Mouse (Mus musculus) limb, embryonic 12.5 days (tissue): ENCODE results near the gene H6pd. TPM values are rescaled to one million over a fixed set of nuclear protein-coding genes. Genes with fewer than 3 reads are reported as not detected.

Source experiments
- ATAC-seq: fragments of 200-750 bp; cut with Nextera tagmentation; 2 replicates; pipeline ENCODE4 v1.8.0; 2017; ENCODE audit warnings: low read depth, moderate TSS enrichment; ENCODE audit not compliant: insufficient number of reproducible peaks, insufficient read depth, low FRiP score, low TSS enrichment
- H3K27ac ChIP-seq: fragments of 300-500 bp; sonication (generic); 2 replicates; pipeline ENCODE4 v1.5.1; 2016; ENCODE audit warnings: mild to moderate bottlenecking, moderate library complexity
- H3K27me3 ChIP-seq: fragments of 300-500 bp; sonication (generic); 2 replicates; pipeline ENCODE4 v1.6.1; 2016; ENCODE audit warnings: mild to moderate bottlenecking, moderate library complexity
- H3K36me3 ChIP-seq: fragments of 300-500 bp; sonication (generic); 2 replicates; pipeline ENCODE4 v1.6.1; 2016; ENCODE audit warnings: mild to moderate bottlenecking, moderate library complexity
- H3K4me1 ChIP-seq: fragments of 300-500 bp; sonication (generic); replicated peaks from 2 replicates; pipeline ENCODE4 v1.6.1; 2016
- H3K4me2 ChIP-seq: fragments of 300-500 bp; sonication (generic); 2 replicates; pipeline ENCODE4 v1.6.1; 2016; ENCODE audit warnings: mild to moderate bottlenecking, moderate library complexity
- H3K4me3 ChIP-seq: fragments of 300-500 bp; sonication (generic); replicated peaks from 2 replicates; pipeline ENCODE4 v1.5.1; 2016; ENCODE audit warnings: mild to moderate bottlenecking
- H3K9ac ChIP-seq: fragments of 300-500 bp; sonication (generic); replicated peaks from 2 replicates; pipeline ENCODE4 v1.6.1; 2016; ENCODE audit warnings: mild to moderate bottlenecking, moderate library complexity
- H3K9me3 ChIP-seq: fragments of 300-500 bp; sonication (generic); 2 replicates; pipeline ENCODE4 v1.6.1; 2016; ENCODE audit warnings: mild to moderate bottlenecking, moderate library complexity
- WGBS: fragments of 180-500 bp; shearing (Covaris S2); methylation state at CpG from one replicate; pipeline ENCODE4 v1.1.7; 2016; 5-methylcytosine and 5-hydroxymethylcytosine counted together
- polyA plus RNA-seq: library from polyadenylated mRNA; unstranded; fragments of >200 nt; fragmentation: Nextera tagmentation; extraction: Ambion mirVana; gene quantifications from 2 replicates; pipeline ENCODE4 v1.2.1, GENCODE M21; 2016

The H6pd gene
- polyA plus RNA-seq, 1 experiment from 2014 or later = 7.0 TPM

DNA sequence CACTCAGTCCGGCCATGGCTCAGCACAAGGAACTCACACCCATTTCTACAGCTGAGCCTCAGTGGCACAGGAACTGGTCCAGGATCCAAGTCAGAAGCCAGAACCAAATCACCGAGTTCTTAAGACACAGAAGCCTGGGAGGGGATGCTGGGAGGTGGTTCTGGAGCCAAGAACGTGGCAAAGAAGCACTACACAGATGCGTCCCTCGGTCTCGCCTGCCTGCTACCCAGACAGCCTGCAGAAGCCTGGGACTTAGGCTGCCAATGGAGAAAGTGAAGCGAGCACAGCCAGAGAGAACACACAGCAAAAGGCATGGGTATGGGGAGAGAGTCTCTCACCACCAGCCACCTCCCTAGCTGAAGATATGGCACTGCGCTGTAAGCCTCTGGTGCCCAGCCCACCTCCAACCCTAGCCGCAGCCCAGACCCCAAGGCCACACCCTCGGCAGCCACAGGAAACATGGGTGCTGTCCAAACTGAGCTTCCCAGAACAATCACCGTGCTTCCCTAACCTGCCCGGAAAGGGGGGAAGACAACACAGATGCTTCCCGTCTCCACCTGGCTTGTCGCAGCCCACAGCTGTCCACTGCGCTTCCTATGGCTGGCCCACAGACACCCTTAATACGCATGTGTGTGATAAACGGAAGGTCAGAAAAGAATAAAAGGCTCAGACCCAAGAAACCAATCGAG, 67.6 kb downstream of the H6pd start:
- Histone ChIP-seq H3K27me3 (no peaks in the 10 kb centered on the region), H3K27ac (no peak overlapping the region), H3K9me3 (no peaks in the 10 kb centered on the region), H3K4me2 (no peak overlapping the region), H3K4me1 (peaks cover 98% of the 10 kb centered on the region), H3K36me3 (no peaks in the 10 kb centered on the region), H3K9ac (no peak overlapping the region), H3K4me3 (no peak overlapping the region)
- 82% methylated on average over 18 of the region's 18 CpGs for WGBS
- ATAC-seq = no peak

DNA sequence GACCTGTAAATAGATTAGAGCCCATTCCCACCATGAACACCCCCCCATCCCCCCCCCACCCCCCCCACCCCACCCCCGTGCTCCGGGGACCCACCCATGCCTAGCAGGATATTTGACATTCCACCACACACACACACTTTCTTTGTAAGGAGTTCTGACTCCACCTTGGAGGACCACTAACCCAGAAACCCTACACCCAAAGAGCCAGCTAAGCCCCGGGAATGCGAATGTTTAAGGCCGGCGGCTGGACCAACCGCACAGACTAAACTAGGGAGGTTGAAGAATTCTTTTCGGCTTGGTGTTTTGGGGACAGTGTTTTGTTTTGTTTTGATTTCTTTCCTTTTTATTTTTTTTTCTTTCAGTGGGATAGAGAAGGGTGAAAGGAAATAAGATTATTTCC, 70.1 kb downstream of the H6pd start:
- no peaks in the 10 kb centered on the region for H3K27me3 ChIP-seq
- peak overlapping the region; percentile 72; the same call in 1 of the 2 replicates for H3K27ac ChIP-seq
- ATAC-seq = peak; percentile 57; the same call in 1 of the 2 replicates
- peak overlapping the region; percentile 33 for H3K4me2 ChIP-seq
- H3K9me3 ChIP-seq = no peaks in the 10 kb centered on the region
- 19% methylated on average over 8 of the region's 8 CpGs for WGBS
- H3K4me1 ChIP-seq = peaks cover 73% of the 10 kb centered on the region
- 0 out of 2 replicates have a peak, but pooled peaks cover 4% of the 10 kb centered on the region for H3K36me3 ChIP-seq
- H3K9ac ChIP-seq = no peak overlapping the region
- H3K4me3 ChIP-seq = no peak overlapping the region

DNA sequence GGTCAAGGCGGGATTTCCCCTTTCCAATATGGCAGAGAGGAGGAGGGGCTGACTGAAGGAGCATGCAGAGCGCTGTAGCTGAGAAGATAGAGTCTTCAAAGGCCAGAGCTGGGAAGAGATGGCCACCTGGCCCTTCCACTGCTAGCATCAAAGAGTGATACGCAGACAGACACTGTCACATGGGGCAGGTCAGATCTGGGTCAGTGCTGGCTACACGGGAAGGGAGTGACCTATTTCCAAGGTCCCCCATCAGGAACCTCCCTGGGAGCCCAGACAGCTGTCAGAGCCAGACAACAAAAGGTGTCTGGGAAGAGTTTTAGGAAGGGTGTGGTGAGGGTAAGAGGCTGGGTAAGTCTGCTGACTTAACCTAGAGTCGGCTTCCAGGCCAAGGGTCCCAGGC, 71.9 kb downstream of the H6pd start:
- Histone ChIP-seq H3K9me3 (0 out of 2 replicates have a peak, but pooled peaks cover 2% of the 10 kb centered on the region), H3K27ac (no peak overlapping the region), H3K9ac (no peak overlapping the region), H3K4me1 (peaks cover 55% of the 10 kb centered on the region), H3K4me2 (no peak overlapping the region), H3K27me3 (no peaks in the 10 kb centered on the region), H3K4me3 (no peak overlapping the region), H3K36me3 (0 out of 2 replicates have a peak, but pooled peaks cover 4% of the 10 kb centered on the region)
- ATAC-seq = no peak
- 40% methylated on average over 5 of the region's 5 CpGs for WGBS

DNA sequence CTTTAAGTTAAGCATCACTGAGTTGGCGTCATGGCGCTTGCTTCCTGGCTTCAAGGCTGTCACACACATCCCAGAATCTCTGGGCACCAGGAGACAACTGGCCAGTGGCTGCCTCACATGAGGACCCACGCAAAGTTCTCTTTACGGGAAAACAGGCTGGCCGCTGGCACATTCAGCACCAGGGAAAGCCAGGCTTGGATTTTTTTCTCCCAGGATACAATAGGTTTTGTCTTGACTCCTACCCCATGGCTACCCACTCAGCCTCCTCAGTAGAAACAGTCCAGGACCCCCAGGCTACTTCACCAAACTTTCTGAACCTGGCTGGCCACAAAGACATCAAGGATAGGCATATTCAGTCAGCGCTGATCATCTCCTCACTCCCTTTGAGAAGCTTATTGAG, 73.4 kb downstream of the H6pd start:
- no peak overlapping the region for H3K27ac ChIP-seq
- H3K27me3 ChIP-seq = no peaks in the 10 kb centered on the region
- H3K4me2 ChIP-seq = no peak overlapping the region
- no peak overlapping the region for H3K9ac ChIP-seq
- no peak for ATAC-seq
- peaks cover 41% of the 10 kb centered on the region for H3K4me1 ChIP-seq
- 82% methylated on average over 6 of the region's 6 CpGs for WGBS
- no peak overlapping the region for H3K4me3 ChIP-seq
- H3K9me3 ChIP-seq = 0 out of 2 replicates have a peak, but pooled peaks cover 3% of the 10 kb centered on the region
- H3K36me3 ChIP-seq = 0 out of 2 replicates have a peak, but pooled peaks cover 4% of the 10 kb centered on the region

DNA sequence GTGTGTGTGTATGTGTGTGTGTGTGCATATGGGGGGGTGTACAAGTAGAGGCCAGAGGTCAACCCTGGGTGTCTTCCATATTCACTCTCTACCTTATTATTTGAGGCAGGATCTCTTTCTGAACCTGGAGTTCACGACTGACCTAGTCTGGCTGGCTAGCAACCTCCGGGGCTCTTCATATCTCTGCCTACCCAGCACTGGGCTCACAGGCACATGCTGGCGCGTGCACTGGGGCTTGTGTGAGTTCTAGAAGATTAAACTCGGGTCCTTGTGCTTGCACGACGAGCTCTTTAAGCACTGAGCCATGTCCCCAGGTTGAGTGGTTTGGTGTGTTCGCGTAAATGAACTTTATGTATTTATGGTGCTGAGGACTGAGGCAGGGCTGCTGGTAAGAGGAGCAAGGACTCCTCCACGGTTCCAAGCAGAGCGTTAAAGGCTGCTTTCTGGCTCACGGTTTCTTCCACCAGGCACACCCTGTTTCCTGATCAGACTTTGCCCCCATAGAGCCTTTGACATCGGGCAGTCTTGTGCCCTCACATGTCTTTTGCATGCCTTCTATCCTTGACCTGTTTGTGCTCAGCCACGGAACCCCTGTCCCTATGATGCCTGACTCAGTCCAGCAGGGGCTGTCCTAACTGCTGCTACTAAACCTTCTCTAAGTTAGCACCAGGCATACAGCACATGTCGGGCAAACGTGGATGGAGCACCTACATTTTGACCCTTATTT, 75.1 kb downstream of the H6pd start:
- H3K36me3 ChIP-seq = 0 out of 2 replicates have a peak, but pooled peaks cover 4% of the 10 kb centered on the region
- peaks cover 28% of the 10 kb centered on the region for H3K4me1 ChIP-seq
- H3K27me3 ChIP-seq = no peaks in the 10 kb centered on the region
- H3K4me2 ChIP-seq = no peak overlapping the region
- no peak overlapping the region for H3K9ac ChIP-seq
- no peak overlapping the region for H3K27ac ChIP-seq
- 84% methylated on average over 16 of the region's 16 CpGs for WGBS
- no peak for ATAC-seq
- H3K4me3 ChIP-seq = no peak overlapping the region
- H3K9me3 ChIP-seq = 0 out of 2 replicates have a peak, but pooled peaks cover 3% of the 10 kb centered on the region

DNA sequence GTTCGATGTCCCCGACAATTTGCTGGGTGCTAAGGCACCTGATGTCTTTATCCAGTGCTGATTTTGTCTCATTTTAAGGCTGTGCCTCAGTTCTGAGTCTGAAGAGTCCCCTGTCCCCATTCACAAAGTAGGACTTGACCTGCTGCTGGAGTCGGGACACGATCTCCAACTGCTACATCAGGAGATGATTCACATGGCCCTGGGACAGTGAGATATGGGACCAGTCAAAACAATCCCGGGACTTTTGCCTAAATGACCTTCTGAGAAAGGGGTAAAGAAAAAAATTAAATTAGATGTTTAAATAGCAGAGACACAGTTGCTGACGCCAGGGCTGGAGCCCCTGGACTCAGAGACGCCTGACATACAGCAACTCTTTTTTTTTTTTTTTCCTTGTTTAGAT, 75.8 kb downstream of the H6pd start:
- H3K9ac ChIP-seq = no peak overlapping the region
- no peak overlapping the region for H3K4me2 ChIP-seq
- H3K4me1 ChIP-seq = peaks cover 21% of the 10 kb centered on the region
- no peaks in the 10 kb centered on the region for H3K27me3 ChIP-seq
- H3K27ac ChIP-seq = no peak overlapping the region
- ATAC-seq = no peak
- 0 out of 2 replicates have a peak, but pooled peaks cover 4% of the 10 kb centered on the region for H3K36me3 ChIP-seq
- 0 out of 2 replicates have a peak, but pooled peaks cover 3% of the 10 kb centered on the region for H3K9me3 ChIP-seq
- H3K4me3 ChIP-seq = no peak overlapping the region
- WGBS = 91% methylated on average over 7 of the region's 7 CpGs

DNA sequence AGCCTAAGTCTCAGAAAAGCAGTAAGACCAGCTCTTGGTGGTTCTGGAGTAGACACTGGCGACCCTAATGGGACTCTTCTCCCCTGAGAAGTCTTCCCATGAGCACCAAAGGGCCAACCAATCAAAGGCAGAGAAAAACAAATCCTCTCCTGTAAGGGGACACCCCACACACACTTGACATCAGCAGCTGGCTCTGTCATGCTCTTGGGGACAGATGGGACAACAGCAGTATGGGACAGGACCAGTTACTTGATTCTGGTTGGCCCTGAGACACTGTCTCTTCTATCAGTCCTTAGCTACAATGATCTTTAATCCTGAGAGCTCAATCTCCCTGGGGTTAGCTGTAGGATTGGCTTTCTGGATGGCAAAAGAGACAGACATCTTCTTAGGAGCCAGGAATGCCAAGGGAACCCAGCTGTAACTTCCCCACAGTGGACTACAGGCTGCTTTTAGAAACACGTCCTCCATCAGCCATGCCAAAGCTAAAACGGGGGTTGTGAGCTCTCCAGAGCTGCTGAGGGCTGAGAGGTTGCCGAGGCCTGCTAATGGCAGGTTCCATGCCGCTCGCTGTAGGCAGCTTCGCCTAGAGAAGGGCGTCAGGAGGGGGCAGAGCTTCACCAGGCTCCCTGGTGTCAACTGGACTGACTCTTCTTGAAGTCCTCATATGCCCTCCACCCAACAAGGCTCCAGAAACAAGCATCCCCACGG, 76.6 kb downstream of the H6pd start:
- Histone ChIP-seq H3K27ac (no peak overlapping the region), H3K4me3 (no peak overlapping the region)
- no peak for ATAC-seq

DNA sequence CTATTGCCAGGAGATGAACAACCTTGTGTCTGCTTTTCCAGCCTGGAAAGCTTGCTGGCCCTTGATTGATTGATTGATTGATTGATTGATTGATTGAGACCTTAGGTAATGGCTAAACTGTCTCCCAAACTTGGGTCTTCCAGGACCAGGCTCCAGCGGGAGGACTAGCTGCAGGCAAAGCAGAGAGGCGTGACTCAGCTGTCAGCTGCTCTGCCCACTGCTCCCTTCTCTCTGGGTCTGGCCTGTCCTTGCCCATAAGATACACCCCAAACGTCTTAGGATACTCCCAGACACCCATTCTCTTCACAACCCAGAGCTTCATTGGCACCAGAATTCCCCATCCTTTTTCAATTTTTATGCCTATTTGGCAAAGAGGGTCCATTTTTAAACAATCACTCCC, 78.1 kb downstream of the H6pd start:
- H3K36me3 ChIP-seq = peaks cover 5% of the 10 kb centered on the region; the same call in 1 of the 2 replicates
- no peak overlapping the region for H3K9ac ChIP-seq
- H3K9me3 ChIP-seq = peaks cover 18% of the 10 kb centered on the region
- H3K4me1 ChIP-seq = peaks cover 5% of the 10 kb centered on the region; the same call in 1 of the 2 replicates
- no peak for ATAC-seq
- H3K4me3 ChIP-seq = no peak overlapping the region
- H3K27ac ChIP-seq = no peak overlapping the region
- no peaks in the 10 kb centered on the region for H3K27me3 ChIP-seq
- WGBS = 67% methylated on average over 3 of the region's 3 CpGs
- H3K4me2 ChIP-seq = no peak overlapping the region

More for the DNA sequence above, 76.6 kb downstream of the H6pd start:
- 87% methylated on average over 9 of the region's 9 CpGs for WGBS
- Histone ChIP-seq H3K9ac (no peak overlapping the region), H3K27me3 (no peaks in the 10 kb centered on the region), H3K4me2 (no peak overlapping the region), H3K36me3 (0 out of 2 replicates have a peak, but pooled peaks cover 4% of the 10 kb centered on the region), H3K9me3 (peaks cover 10% of the 10 kb centered on the region; the same call in 1 of the 2 replicates), H3K4me1 (peaks cover 14% of the 10 kb centered on the region)

Other genes with a start within 250 kb of the H6pd start
- gene Slc25a33, start 234.7 kb downstream of the H6pd start, polyA plus RNA-seq = 27.6 and 33.5 TPM in 2 replicates
- gene Spsb1, start 54.0 kb downstream of the H6pd start, polyA plus RNA-seq = 17.7 and 19.1 TPM in 2 replicates
- 0.79 and 1.0 TPM in 2 replicates for gene Gpr157, start 78.3 kb upstream of the H6pd start, polyA plus RNA-seq
- 1.6 and 1.9 TPM in 2 replicates for gene Slc2a5, start 110.3 kb upstream of the H6pd start, polyA plus RNA-seq
- gene Slc2a7, start 139.9 kb upstream of the H6pd start, polyA plus RNA-seq = not detected in 2 replicates
- gene Car6, start 192.3 kb upstream of the H6pd start, polyA plus RNA-seq = 0.22 and 0.33 TPM in 2 replicates
- 1,793 and 1,872 TPM in 2 replicates for gene Eno1, start 227.7 kb upstream of the H6pd start, polyA plus RNA-seq